Mouse (Mus musculus) hindbrain, embryonic 14.5 days (tissue): ENCODE measurements around the gene Srxn1. TPM values are rescaled to one million over a fixed set of nuclear protein-coding genes. Genes with fewer than 3 reads are reported as not detected.

Experiments
- ATAC-seq: fragments of 200-750 bp; cut with Nextera tagmentation; 2 replicates; pipeline ENCODE4 v1.8.0; 2017; ENCODE audit warnings: moderate number of reproducible peaks, mild to moderate bottlenecking, moderate TSS enrichment, moderate library complexity; ENCODE audit not compliant: low FRiP score
- DNase-seq: peaks from one replicate; pipeline ENCODE4 v3.0.0-alpha.2; 2015; ENCODE audit warnings: low spot score
- H3K27ac ChIP-seq: fragments of 300-500 bp; sonication (generic); 2 replicates; pipeline ENCODE4 v1.5.1; 2014; ENCODE audit warnings: mild to moderate bottlenecking, moderate library complexity
- H3K27me3 ChIP-seq: fragments of 300-500 bp; sonication (generic); 2 replicates; pipeline ENCODE4 v1.6.1; 2014; ENCODE audit warnings: mild to moderate bottlenecking, low read length, mixed read lengths; ENCODE audit not compliant: control insufficient read depth, insufficient read depth
- H3K36me3 ChIP-seq: fragments of 300-500 bp; sonication (generic); replicated peaks from 2 replicates; pipeline ENCODE4 v1.6.1; 2014; ENCODE audit not compliant: control insufficient read depth, insufficient read depth
- H3K4me1 ChIP-seq: fragments of 300-500 bp; sonication (generic); replicated peaks from 2 replicates; pipeline ENCODE4 v1.6.1; 2014; ENCODE audit warnings: antibody characterized with exemption, low read length, mixed read lengths; ENCODE audit not compliant: control insufficient read depth, insufficient read depth
- H3K4me2 ChIP-seq: fragments of 300-500 bp; sonication (generic); replicated peaks from 2 replicates; pipeline ENCODE4 v1.6.1; 2014; ENCODE audit warnings: mild to moderate bottlenecking, moderate library complexity
- H3K4me3 ChIP-seq: fragments of 300-500 bp; sonication (generic); replicated peaks from 2 replicates; pipeline ENCODE4 v1.5.1; 2014; ENCODE audit warnings: mild to moderate bottlenecking, low read length
- H3K9ac ChIP-seq: fragments of 300-500 bp; sonication (generic); 2 replicates; pipeline ENCODE4 v1.6.1; 2014
- H3K9me3 ChIP-seq: fragments of 300-500 bp; sonication (generic); 2 replicates; pipeline ENCODE4 v1.6.1; 2016; ENCODE audit warnings: low read length; ENCODE audit not compliant: control insufficient read depth
- WGBS: fragments of 180-500 bp; shearing (Covaris S2); extraction: QIAGEN DNeasy Blood & Tissue Kit; methylation state at CpG from one replicate; pipeline ENCODE4 v1.1.7; 2014; 5-methylcytosine and 5-hydroxymethylcytosine counted together
- polyA plus RNA-seq: library from polyadenylated mRNA; unstranded; fragments of >200 nt; fragmentation: Nextera tagmentation; extraction: Ambion mirVana; gene quantifications from 2 replicates; pipeline ENCODE4 v1.2.1, GENCODE M21; 2014

Gene Srxn1
- polyA plus RNA-seq, 1 experiment from 2014 or later = 22.5 TPM

GRCm38 (mm10) chr2:152143279-152144157 lies 38.2 kb downstream of the Srxn1 start, which contains the start of gene Tcf15:
TSS of gene Tcf15 (plus strand) at chr2:152143561.
- ATAC-seq (peak; percentile 58; the same call in 1 of the 2 replicates), DNase-seq (no peak)
- H3K4me2 ChIP-seq = peak within 1 kb of the TSS; percentile 74
- 1% methylated on average over 69 of the region's 118 CpGs for WGBS
- H3K9me3 ChIP-seq = no peaks in the 10 kb centered on the region
- H3K4me1 ChIP-seq = peaks cover 28% of the 10 kb centered on the region
- H3K4me3 ChIP-seq = peak within 1 kb of the TSS; percentile 48
- peaks cover 36% of the 10 kb centered on the region for H3K27me3 ChIP-seq
- H3K36me3 ChIP-seq = no peaks in the 10 kb centered on the region
- peak within 1 kb of the TSS; percentile 52 for H3K9ac ChIP-seq
- H3K27ac ChIP-seq = no peak within 1 kb of the TSS

GRCm38 (mm10) chr2:152144158-152144450 lies 38.8 kb downstream of the Srxn1 start:
- ATAC-seq = no peak
- peaks cover 28% of the 10 kb centered on the region for H3K4me1 ChIP-seq
- no peak overlapping the region for H3K27ac ChIP-seq
- 22% methylated on average over 9 of the region's 9 CpGs for WGBS
- H3K4me2 ChIP-seq = peak overlapping the region; percentile 74
- no peaks in the 10 kb centered on the region for H3K36me3 ChIP-seq
- H3K9me3 ChIP-seq = no peaks in the 10 kb centered on the region
- peaks cover 36% of the 10 kb centered on the region for H3K27me3 ChIP-seq
- peak overlapping the region; percentile 48 for H3K4me3 ChIP-seq
- no peak for DNase-seq
- peak overlapping the region; percentile 52 for H3K9ac ChIP-seq

GRCm38 (mm10) chr2:152144501-152144900 lies 39.2 kb downstream of the Srxn1 start:
- Histone ChIP-seq H3K27me3 (peaks cover 36% of the 10 kb centered on the region), H3K9ac (no peak overlapping the region), H3K9me3 (no peaks in the 10 kb centered on the region), H3K4me2 (no peak overlapping the region; the same call in 1 of the 2 replicates), H3K4me3 (peak overlapping the region; percentile 48), H3K4me1 (peaks cover 28% of the 10 kb centered on the region), H3K27ac (no peak overlapping the region), H3K36me3 (no peaks in the 10 kb centered on the region)
- DNase-seq (no peak), ATAC-seq (no peak)
- WGBS = 57% methylated on average over 5 of the region's 5 CpGs

- Histone ChIP-seq H3K9me3 (no peaks in the 10 kb centered on the region), H3K4me1 (peaks cover 28% of the 10 kb centered on the region)
Measured at GRCm38 (mm10) chr2:152145711-152146110, 40.4 kb downstream of the Srxn1 start.

GRCm38 (mm10) chr2:152147079-152147478 lies 41.8 kb downstream of the Srxn1 start:
- Histone ChIP-seq H3K4me2 (no peak overlapping the region), H3K4me1 (peaks cover 20% of the 10 kb centered on the region; the same call in 1 of the 2 replicates), H3K4me3 (no peak overlapping the region), H3K27me3 (peaks cover 34% of the 10 kb centered on the region), H3K36me3 (no peaks in the 10 kb centered on the region), H3K27ac (no peak overlapping the region), H3K9ac (no peak overlapping the region), H3K9me3 (no peaks in the 10 kb centered on the region)
- DNase-seq = no peak
- 68% methylated on average over 3 of the region's 3 CpGs for WGBS
- no peak for ATAC-seq

More at GRCm38 (mm10) chr2:152145711-152146110, 40.4 kb downstream of the Srxn1 start:
- H3K9ac ChIP-seq = no peak overlapping the region
- H3K4me2 ChIP-seq = no peak overlapping the region
- peaks cover 34% of the 10 kb centered on the region for H3K27me3 ChIP-seq
- H3K27ac ChIP-seq = no peak overlapping the region
- ATAC-seq = no peak
- H3K36me3 ChIP-seq = no peaks in the 10 kb centered on the region
- DNase-seq = no peak
- H3K4me3 ChIP-seq = no peak overlapping the region
- WGBS = 69% methylated on average over 2 of the region's 2 CpGs

GRCm38 (mm10) chr2:152148675-152149074 lies 43.4 kb downstream of the Srxn1 start:
- Histone ChIP-seq H3K9me3 (no peaks in the 10 kb centered on the region), H3K9ac (no peak overlapping the region), H3K36me3 (no peaks in the 10 kb centered on the region), H3K27me3 (peaks cover 22% of the 10 kb centered on the region), H3K4me1 (peaks cover 5% of the 10 kb centered on the region; the same call in 1 of the 2 replicates), H3K4me2 (no peak overlapping the region), H3K27ac (no peak overlapping the region), H3K4me3 (no peak overlapping the region)
- ATAC-seq (no peak), DNase-seq (no peak)
- 91% methylated on average over 9 of the region's 9 CpGs for WGBS

- WGBS = 13% methylated on average over 4 of the region's 4 CpGs
- Histone ChIP-seq H3K4me3 (no peak overlapping the region), H3K9me3 (no peaks in the 10 kb centered on the region), H3K27me3 (peaks cover 9% of the 10 kb centered on the region), H3K4me1 (no peaks in the 10 kb centered on the region), H3K9ac (no peak overlapping the region), H3K36me3 (no peaks in the 10 kb centered on the region), H3K27ac (no peak overlapping the region), H3K4me2 (no peak overlapping the region)
- ATAC-seq = no peak
- no peak for DNase-seq
Measured at GRCm38 (mm10) chr2:152149891-152150290, 44.6 kb downstream of the Srxn1 start.

GRCm38 (mm10) chr2:152150373-152150772 lies 45.1 kb downstream of the Srxn1 start:
- DNase-seq (no peak), ATAC-seq (no peak)
- Histone ChIP-seq H3K27ac (no peak overlapping the region), H3K9me3 (no peaks in the 10 kb centered on the region), H3K36me3 (no peaks in the 10 kb centered on the region), H3K27me3 (peaks cover 5% of the 10 kb centered on the region; the same call in 1 of the 2 replicates), H3K9ac (no peak overlapping the region), H3K4me1 (no peaks in the 10 kb centered on the region), H3K4me2 (no peak overlapping the region), H3K4me3 (no peak overlapping the region)
- 57% methylated on average over 6 of the region's 6 CpGs for WGBS

GRCm38 (mm10) chr2:152153361-152153760 lies 48.0 kb downstream of the Srxn1 start:
- no peak for DNase-seq
- Histone ChIP-seq H3K4me1 (no peaks in the 10 kb centered on the region), H3K9ac (no peak overlapping the region), H3K36me3 (no peaks in the 10 kb centered on the region), H3K4me3 (no peak overlapping the region), H3K9me3 (no peaks in the 10 kb centered on the region), H3K27ac (no peak overlapping the region), H3K4me2 (no peak overlapping the region), H3K27me3 (no peaks in the 10 kb centered on the region)
- 27% methylated on average over 3 of the region's 3 CpGs for WGBS
- no peak for ATAC-seq
